19 mouse cellular contexts compared by ENCODE assay signal in genomic region chr14:49155572-49155971, GRCm38 (mm10). TPM values are rescaled to one million over a fixed set of nuclear protein-coding genes. Genes with fewer than 3 reads are reported as not detected.
A peak's percentile ranks its signal among the peaks of the same experiment; 100 is the strongest.
DNase-seq lines count a peak whose midpoint lies in the region; ATAC-seq lines count a peak whose summit lies in the region.
"Had no signal": no experiment of that assay in that cellular context is flagged by ENCODE, and none has a peak within 500 bp of the region (broad histone marks: within the 10 kb centered on the region; RNA-seq: fewer than 3 reads in every experiment).

No protein-coding gene starts in this region.

- DNase-seq in adrenal gland, postnatal 10 days, result peak; percentile 18
- no peak for DNase-seq in adrenal gland, adult 8-10 months
- peak; percentile 52 for DNase-seq in midbrain, embryonic 14.5 days
- DNase-seq in naive thymus-derived CD4-positive, alpha-beta T cell, adult 2 months (ENCODE audit: low read depth), result peak; percentile 72
- no peak for DNase-seq in right cerebral cortex, adult 18-20 months
- no peak for DNase-seq in ovary, adult 18-20 months (ENCODE audit: low spot score)
- DNase-seq in heart, adult 18-20 months, result no peak
- DNase-seq: cerebellum, postnatal 25 days; heart, postnatal 4 days; layer of hippocampus, adult 9-11 months; left cerebral cortex, postnatal 4 days; liver, embryonic 13.5 days; right cerebral cortex, postnatal 14 days had no signal

- WGBS in midbrain, embryonic 14.5 days, result 9% methylated on average over 5 of the region's 5 CpGs
- WGBS in midbrain, embryonic 15.5 days, result 15% methylated on average over 5 of the region's 5 CpGs

- H3K36me3 ChIP-seq in midbrain, embryonic 14.5 days (ENCODE audit: control insufficient read depth, insufficient read depth, low read length), result no peaks in the 10 kb centered on the region
- H3K36me3 ChIP-seq in midbrain, embryonic 15.5 days (replicated peaks), result no peaks in the 10 kb centered on the region
- H3K36me3 ChIP-seq: forebrain, embryonic 15.5 days; liver, embryonic 13.5 days had no signal

- no peak overlapping the region for H3K4me2 ChIP-seq in midbrain, embryonic 14.5 days (ENCODE audit: low read length)
- H3K4me2 ChIP-seq in midbrain, embryonic 15.5 days, result no peak overlapping the region
- H3K4me2 ChIP-seq: forebrain, embryonic 15.5 days; heart, embryonic 11.5 days; liver, embryonic 13.5 days had no signal

- no peaks in the 10 kb centered on the region for H3K27me3 ChIP-seq in midbrain, embryonic 14.5 days (ENCODE audit: control insufficient read depth, insufficient read depth, low read length)
- no peaks in the 10 kb centered on the region for H3K27me3 ChIP-seq in midbrain, embryonic 15.5 days (replicated peaks)
- H3K27me3 ChIP-seq: forebrain, embryonic 15.5 days; liver, embryonic 13.5 days had no signal

- H3K4me3 ChIP-seq in midbrain, embryonic 14.5 days (replicated peaks; ENCODE audit: low read depth, low read length), result no peak overlapping the region
- H3K4me3 ChIP-seq in midbrain, embryonic 15.5 days, result no peak overlapping the region
- H3K4me3 ChIP-seq: forebrain, embryonic 15.5 days; liver, embryonic 13.5 days had no signal

- no peak overlapping the region for H3K27ac ChIP-seq in midbrain, embryonic 14.5 days (replicated peaks; ENCODE audit: low read depth, low read length)
- no peak overlapping the region for H3K27ac ChIP-seq in midbrain, embryonic 15.5 days
- H3K27ac ChIP-seq: forebrain, embryonic 15.5 days; kidney, postnatal 0 days; liver, embryonic 13.5 days; macrophage had no signal

- H3K9me3 ChIP-seq in midbrain, embryonic 14.5 days (ENCODE audit: control insufficient read depth, low read length), result no peaks in the 10 kb centered on the region
- H3K9me3 ChIP-seq in midbrain, embryonic 15.5 days, result no peaks in the 10 kb centered on the region
- H3K9me3 ChIP-seq: forebrain, embryonic 15.5 days; liver, embryonic 13.5 days had no signal

- ATAC-seq in midbrain, embryonic 14.5 days (ENCODE audit: low FRiP score, low TSS enrichment), result no peak
- ATAC-seq in midbrain, embryonic 15.5 days (replicated peaks), result no peak; the same call in 1 of the 2 replicates
- ATAC-seq: forebrain, embryonic 15.5 days; inflammation-experienced regulatory T-cells, adult 6 months had no signal

- no peaks in the 10 kb centered on the region for H3K4me1 ChIP-seq in midbrain, embryonic 14.5 days (ENCODE audit: control insufficient read depth, insufficient read depth, low read length)
- H3K4me1 ChIP-seq in midbrain, embryonic 15.5 days, result peaks cover 4% of the 10 kb centered on the region; the same call in 1 of the 2 replicates
- H3K4me1 ChIP-seq: forebrain, embryonic 15.5 days; liver, embryonic 13.5 days had no signal

- H3K9ac ChIP-seq in midbrain, embryonic 14.5 days (replicated peaks; ENCODE audit: low read length), result no peak overlapping the region
- H3K9ac ChIP-seq in midbrain, embryonic 15.5 days, result no peak overlapping the region
- H3K9ac ChIP-seq: forebrain, embryonic 15.5 days; liver, embryonic 13.5 days had no signal

RNA-seq across cellular contexts. Expression of gene Naa30, which starts 16.5 kb away (rescaled TPM):
- total RNA-seq in adrenal gland, postnatal 10 days (2021), result 10 to 100 TPM; 30.1 to 32.5 TPM
- total RNA-seq in adrenal gland, adult 8-10 months (2022), result 10 to 100 TPM; 26.0 to 26.6 (median 26.5) TPM
- 20.8 and 22.4 TPM in 2 replicates for polyA plus RNA-seq in midbrain, embryonic 14.5 days (2014; fragmentation: Nextera tagmentation; extraction: Ambion mirVana)
- 14.0 and 17.6 TPM in 2 replicates for polyA plus RNA-seq in midbrain, embryonic 15.5 days (2015; fragmentation: Nextera tagmentation; extraction: Ambion mirVana)
- 10 to 100 TPM; 18.3 to 22.9 TPM for total RNA-seq in heart, adult 18-20 months (2021)

Comparison
In these comparisons a context has a peak if more than half of its experiments do, and no peak if none do; other contexts are left out.
1. DNase-seq: peak in adrenal gland, postnatal 10 days (single experiment), midbrain, embryonic 14.5 days (single experiment) and naive thymus-derived CD4-positive, alpha-beta T cell, adult 2 months (single experiment); none in adrenal gland, adult 8-10 months (single experiment), right cerebral cortex, adult 18-20 months (single experiment), ovary, adult 18-20 months (single experiment) and heart, adult 18-20 months (0 of 2).